Mouse (Mus musculus): ENCODE results near the gene Wdr86. TPM values are rescaled to one million over a fixed set of nuclear protein-coding genes. Genes with fewer than 3 reads are reported as not detected.
"Not testable (repeated sequence)": the region's sequence is repeated elsewhere in the genome, so short reads cannot be mapped to it uniquely, and the experiment has no call there.

Wdr86 gene
- polyA plus RNA-seq, 1 experiment, result 1.1 TPM

- Histone ChIP-seq H3K27ac (ENCODE audit: insufficient read depth, low read length) (no peak overlapping the region), H3K4me3 (ENCODE audit: insufficient read depth, low read length) (no peak overlapping the region), H3K4me1 (ENCODE audit: control insufficient read depth, insufficient read depth, low read length) (no peaks in the 10 kb centered on the region; the same call in 1 of the 2 replicates)
- TF ChIP-seq CTCF (IDR thresholded peaks at IDR 0.05; ENCODE audit: extremely low read depth, insufficient read depth, low read length) (no peak), POLR2A (IDR thresholded peaks at IDR 0.05; ENCODE audit: extremely low read depth, insufficient read depth, low read length) (no peak)
These were observed 42.8 kb downstream of the Wdr86 start for GRCm38 (mm10) chr5:24687696-24688095.

- not testable (repeated sequence) for H3K27ac ChIP-seq (ENCODE audit: insufficient read depth, low read length); H3K4me1 ChIP-seq (ENCODE audit: control insufficient read depth, insufficient read depth, low read length)
- H3K4me3 ChIP-seq (ENCODE audit: insufficient read depth, low read length), result peak overlapping the region; percentile 92
These were observed 43.7 kb downstream of the Wdr86 start for GRCm38 (mm10) chr5:24686671-24687420.

DNA sequence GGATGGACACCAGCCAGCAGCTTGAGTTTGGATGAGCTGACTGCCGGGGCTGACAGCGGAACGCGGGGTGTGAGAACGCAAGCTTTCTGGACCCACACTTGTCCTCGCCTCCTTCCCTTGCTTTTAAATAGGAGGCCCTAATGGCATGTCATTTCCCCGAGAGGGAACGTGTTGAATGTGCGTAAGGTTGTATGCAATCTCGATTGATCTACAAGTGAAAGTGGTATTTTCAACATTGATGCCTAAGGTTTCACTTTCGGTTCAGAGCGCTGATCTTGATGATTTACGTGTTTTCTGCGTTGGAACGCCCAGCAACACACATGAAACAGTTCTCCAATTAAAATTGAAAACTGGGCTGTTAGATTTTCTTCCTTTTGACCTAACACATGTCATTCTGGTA lies 44.4 kb downstream of the Wdr86 start:
- H3K4me3 ChIP-seq (ENCODE audit: insufficient read depth, low read length), result peak overlapping the region; percentile 92
- no peak for TF ChIP-seq POLR2A (IDR thresholded peaks at IDR 0.05; ENCODE audit: extremely low read depth, insufficient read depth, low read length)
- H3K27ac ChIP-seq (ENCODE audit: insufficient read depth, low read length), result peak overlapping the region; percentile 68; the same call in 1 of the 2 replicates
- no peaks in the 10 kb centered on the region; the same call in 1 of the 2 replicates for H3K4me1 ChIP-seq (ENCODE audit: control insufficient read depth, insufficient read depth, low read length)

DNA sequence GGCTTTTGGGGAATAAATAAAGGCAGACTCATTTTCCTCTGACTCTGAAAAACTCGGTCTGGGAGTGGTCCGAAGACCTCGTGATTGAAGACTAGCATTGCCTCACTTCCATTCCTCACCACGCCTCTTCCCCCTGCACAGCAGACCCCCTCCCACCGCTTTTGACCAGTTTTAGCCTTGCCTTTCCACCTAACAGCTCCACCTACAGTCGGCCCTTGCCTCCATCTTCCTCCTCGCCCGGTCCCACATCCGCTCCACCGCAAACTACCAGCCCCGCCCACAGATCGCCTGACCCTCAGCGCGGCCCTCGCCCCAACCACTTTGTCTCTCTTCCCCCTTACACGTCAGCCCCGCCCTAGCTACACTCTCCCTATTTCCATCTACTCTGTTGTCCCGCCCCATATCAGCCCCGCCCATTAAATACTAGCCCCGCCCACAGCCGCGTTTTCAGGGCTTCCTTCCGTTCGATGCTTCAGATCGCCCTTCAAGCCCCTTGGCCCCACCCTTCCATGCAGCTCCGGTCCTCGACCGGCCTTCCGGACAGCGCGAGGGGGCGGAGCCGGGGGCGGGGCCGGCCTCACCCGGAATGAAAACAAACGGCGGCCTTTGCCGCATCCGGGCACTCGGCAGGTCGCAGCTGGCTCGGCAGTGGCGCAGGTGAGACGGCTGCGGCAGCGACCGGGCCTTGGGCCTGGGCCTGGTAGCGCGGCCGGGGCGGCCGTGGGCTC lies 45.0 kb downstream of the Wdr86 start, which contains the start of gene Nub1:
TSS of gene Nub1 (plus strand) at position 167 of the 728 bp plus-strand sequence.
- 0 out of 2 replicates have a peak, but pooled peaks have one; percentile 9 for TF ChIP-seq CTCF (IDR thresholded peaks at IDR 0.05; ENCODE audit: extremely low read depth, insufficient read depth, low read length)
- TF ChIP-seq POLR2A (IDR thresholded peaks at IDR 0.05; ENCODE audit: extremely low read depth, insufficient read depth, low read length), result peak; percentile 56
- Histone ChIP-seq H3K27ac (ENCODE audit: insufficient read depth, low read length) (peak within 1 kb of the TSS; percentile 68), H3K4me3 (ENCODE audit: insufficient read depth, low read length) (peak within 1 kb of the TSS; percentile 92)

DNA sequence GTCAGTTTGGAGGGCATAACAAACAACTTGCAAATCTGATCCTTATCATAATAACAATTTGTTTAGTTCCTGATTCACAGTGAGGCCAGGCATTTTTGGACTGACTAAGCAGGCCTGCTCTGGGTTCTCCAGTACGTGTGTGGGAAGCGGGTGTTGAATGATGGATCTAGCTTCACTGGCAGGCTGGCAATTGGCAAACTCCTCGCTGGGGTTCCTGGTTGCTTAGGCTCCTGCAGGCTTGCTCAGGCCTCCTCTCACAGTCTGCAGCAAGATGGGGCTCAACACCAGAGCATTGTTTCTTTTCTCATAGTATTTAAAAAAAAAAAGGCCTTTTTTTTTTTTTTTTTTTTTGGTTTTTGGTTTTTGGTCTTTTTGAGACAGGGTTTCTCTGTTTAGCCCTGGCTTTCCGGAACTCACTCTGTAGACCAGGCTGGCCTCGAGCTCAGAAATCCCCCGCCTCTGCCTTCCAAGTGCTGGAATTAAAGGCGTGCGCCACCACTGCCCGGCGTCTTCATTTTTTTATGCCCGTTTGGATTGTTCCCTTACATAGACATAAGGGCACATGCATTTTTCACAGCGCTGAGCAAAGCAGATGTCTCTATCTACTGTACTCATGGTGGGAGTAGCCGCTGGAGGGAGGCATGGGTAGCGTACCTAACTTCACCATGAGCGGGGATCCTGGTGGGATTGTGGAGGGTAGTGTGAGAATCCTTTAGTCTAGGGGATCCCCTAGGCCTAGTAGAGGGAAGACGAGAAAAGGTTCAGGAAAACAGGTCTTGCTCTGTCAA lies 45.8 kb downstream of the Wdr86 start:
- Histone ChIP-seq H3K4me3 (ENCODE audit: insufficient read depth, low read length) (peak overlapping the region; percentile 92), H3K4me1 (ENCODE audit: control insufficient read depth, insufficient read depth, low read length) (no peaks in the 10 kb centered on the region; the same call in 1 of the 2 replicates), H3K27ac (ENCODE audit: insufficient read depth, low read length) (peak overlapping the region; percentile 18)
- TF ChIP-seq POLR2A (IDR thresholded peaks at IDR 0.05; ENCODE audit: extremely low read depth, insufficient read depth, low read length), result peak; percentile 24; the same call in 1 of the 2 replicates
- no peak for TF ChIP-seq CTCF (IDR thresholded peaks at IDR 0.05; ENCODE audit: extremely low read depth, insufficient read depth, low read length)

More for the DNA sequence above, 45.0 kb downstream of the Wdr86 start, which contains the start of gene Nub1:
- no peaks in the 10 kb centered on the region; the same call in 1 of the 2 replicates for H3K4me1 ChIP-seq (ENCODE audit: control insufficient read depth, insufficient read depth, low read length)

DNA sequence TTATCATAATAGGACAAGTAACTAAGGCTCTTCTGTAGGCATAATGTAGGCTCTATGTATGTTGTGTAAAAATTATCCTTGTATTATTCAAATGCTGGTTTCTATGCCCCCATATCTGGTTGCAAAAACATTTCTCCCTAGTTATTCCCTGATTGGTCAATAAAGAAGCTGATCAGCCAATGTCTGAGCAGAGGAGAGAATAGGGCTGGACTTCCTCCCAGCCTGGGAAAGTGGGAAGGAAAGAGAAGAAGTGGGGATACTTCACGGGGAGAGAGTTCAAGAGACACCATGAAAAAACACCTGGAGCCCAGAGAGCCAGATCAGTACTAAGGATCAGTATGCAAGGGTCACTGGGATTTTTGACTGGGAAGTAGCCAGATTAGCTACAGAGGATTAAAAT lies 49.1 kb downstream of the Wdr86 start:
- Histone ChIP-seq H3K4me1 (ENCODE audit: control insufficient read depth, insufficient read depth, low read length) (no peaks in the 10 kb centered on the region), H3K27ac (ENCODE audit: insufficient read depth, low read length) (no peak overlapping the region), H3K4me3 (ENCODE audit: insufficient read depth, low read length) (no peak overlapping the region)
- TF ChIP-seq POLR2A (IDR thresholded peaks at IDR 0.05; ENCODE audit: extremely low read depth, insufficient read depth, low read length) (no peak), CTCF (IDR thresholded peaks at IDR 0.05; ENCODE audit: extremely low read depth, insufficient read depth, low read length) (no peak)

- TF ChIP-seq CTCF (IDR thresholded peaks at IDR 0.05; ENCODE audit: extremely low read depth, insufficient read depth, low read length) (peak; percentile 98), POLR2A (IDR thresholded peaks at IDR 0.05; ENCODE audit: extremely low read depth, insufficient read depth, low read length) (no peak)
- Histone ChIP-seq H3K27ac (ENCODE audit: insufficient read depth, low read length) (no peak overlapping the region), H3K4me1 (ENCODE audit: control insufficient read depth, insufficient read depth, low read length) (no peaks in the 10 kb centered on the region), H3K4me3 (ENCODE audit: insufficient read depth, low read length) (no peak overlapping the region)
These were observed 56.3 kb downstream of the Wdr86 start for GRCm38 (mm10) chr5:24674238-24674637.

Other genes with a start within 250 kb of the Wdr86 start
- 0.04 and 0.06 TPM in 2 replicates for gene Gbx1, start 203.5 kb downstream of the Wdr86 start, polyA plus RNA-seq (2012; rRNA removed)
- 0.40 and 0.42 TPM in 2 replicates for gene Asb10, start 189.7 kb downstream of the Wdr86 start, polyA plus RNA-seq (2012; rRNA removed)
- gene 4931409K22Rik, start 173.9 kb downstream of the Wdr86 start, polyA plus RNA-seq (2012; rRNA removed), result 0.04 and 0.11 TPM in 2 replicates
- gene Abcf2, start 153.3 kb downstream of the Wdr86 start, polyA plus RNA-seq (2012; rRNA removed), result 83.6 and 87.1 TPM in 2 replicates
- 55.1 and 62.2 TPM in 2 replicates for gene Chpf2, start 144.0 kb downstream of the Wdr86 start, polyA plus RNA-seq (2012; rRNA removed)
- 97.8 and 97.9 TPM in 2 replicates for gene Smarcd3, start 106.3 kb downstream of the Wdr86 start, polyA plus RNA-seq (2012; rRNA removed)
- 76.6 and 81.2 TPM in 2 replicates for gene Nub1, start 45.2 kb downstream of the Wdr86 start, polyA plus RNA-seq (2012; rRNA removed)
- gene Crygn, start 27.3 kb upstream of the Wdr86 start, polyA plus RNA-seq (2012; rRNA removed), result 0.92 and 1.5 TPM in 2 replicates
- gene Rheb, start 111.9 kb upstream of the Wdr86 start, polyA plus RNA-seq (2012; rRNA removed), result 103 and 104 TPM in 2 replicates

All from cortical plate, adult 2 months (tissue).